Mouse (Mus musculus): Measurements from ENCODE around the gene Tle4. TPM values are rescaled to one million over a fixed set of nuclear protein-coding genes. Genes with fewer than 3 reads are reported as not detected.

Gene Tle4
- total RNA-seq, 2 experiments from 2014 or later, result 9.8 to 11.8 TPM

DNA sequence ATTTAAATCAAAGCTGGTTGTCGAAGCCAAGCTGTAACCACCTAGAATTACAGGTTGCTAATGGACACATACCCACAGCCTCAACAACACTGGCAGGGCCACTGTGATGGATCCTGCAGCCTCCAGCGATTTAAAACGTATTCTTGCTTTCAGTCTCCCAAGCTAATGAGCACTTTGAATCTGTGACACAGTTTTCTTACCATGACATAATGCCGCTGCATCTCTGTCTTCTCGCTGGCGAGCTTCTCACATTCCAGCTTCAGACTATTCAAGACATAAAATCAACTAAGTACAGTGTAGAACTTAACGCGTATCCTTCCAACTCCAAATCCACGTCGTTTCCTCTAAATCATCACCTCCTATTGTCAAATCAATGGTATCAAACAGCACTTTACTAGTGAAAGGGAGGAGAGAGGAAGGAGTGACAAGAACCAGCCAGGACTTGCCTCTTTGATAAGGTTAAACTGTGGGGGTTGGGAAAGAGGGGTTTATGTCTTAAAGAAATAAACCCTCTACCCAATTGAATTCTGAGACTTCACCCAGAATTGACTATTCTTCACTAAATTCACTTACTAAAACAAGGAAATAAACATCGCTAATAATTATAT, 2.4 kb downstream of the Tle4 start:
- intact Hi-C loops (cut with DNase I), result loop anchor here (5.0 kb wide), 1 partner anchor 43 kb away; no protein-coding TSS in a partner anchor
- no peak for DNase-seq

DNA sequence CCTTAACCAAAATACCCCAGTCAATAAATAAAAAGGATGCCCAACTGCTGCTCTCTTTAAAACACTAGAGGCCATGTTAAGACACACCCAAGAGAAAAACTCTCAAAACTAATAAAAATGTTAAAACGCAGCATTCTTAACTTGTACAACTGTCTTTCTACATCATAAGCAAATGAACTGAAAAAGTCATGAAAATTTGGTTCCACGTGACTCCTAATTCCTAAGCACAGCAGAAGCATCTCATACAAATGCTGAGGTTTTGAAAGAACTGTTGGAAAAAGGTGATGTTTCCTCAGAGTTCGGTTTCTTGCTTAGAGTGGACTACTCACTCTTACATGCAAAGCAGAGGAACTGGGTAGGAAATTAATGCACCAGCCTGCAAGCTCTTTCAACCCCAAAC, 3.3 kb downstream of the Tle4 start:
- intact Hi-C loops (cut with DNase I), result no loop called here
- DNase-seq, result no peak

- DNase-seq, result no peak
- intact Hi-C loops (cut with DNase I), result no loop called here
Measured at GRCm38 (mm10) chr19:14591809-14592535, 5.9 kb downstream of the Tle4 start.

- intact Hi-C loops (cut with DNase I), result no loop called here
- no peak for DNase-seq
Measured at GRCm38 (mm10) chr19:14590154-14590553, 7.7 kb downstream of the Tle4 start.

- DNase-seq, result no peak
- intact Hi-C loops (cut with DNase I), result loop anchor here (5.0 kb wide), 1 partner anchor 81 kb away; no protein-coding TSS in a partner anchor
Measured at GRCm38 (mm10) chr19:14588221-14589123, 9.4 kb downstream of the Tle4 start.

GRCm38 (mm10) chr19:14586171-14586570, 11.7 kb downstream of the Tle4 start:
- intact Hi-C loops (cut with DNase I), result loop anchor here (5.0 kb wide), 1 partner anchor 79 kb away; no protein-coding TSS in a partner anchor
- DNase-seq, result peak in 1 of 2 experiments; percentile 16

DNA sequence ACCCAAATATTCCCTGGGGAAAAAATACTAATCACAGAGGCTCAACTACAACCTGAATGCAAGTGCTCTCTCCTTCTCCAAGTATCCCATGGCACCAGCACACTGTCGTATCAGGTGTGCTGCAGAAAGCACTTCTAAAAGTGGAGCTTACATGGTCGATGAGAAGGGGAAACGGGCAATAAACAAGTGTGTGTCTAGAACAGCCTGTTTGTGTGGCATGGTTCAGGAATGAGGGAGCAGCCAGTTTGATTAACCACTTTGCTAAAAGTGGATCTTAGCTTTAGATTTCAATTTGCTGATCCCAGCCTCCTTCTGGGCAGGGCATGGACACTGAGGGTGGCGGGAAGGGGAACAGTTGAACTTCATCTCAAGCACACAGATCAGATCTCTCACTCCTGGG, 12.1 kb downstream of the Tle4 start:
- no peak for DNase-seq

GRCm38 (mm10) chr19:14585235-14585634, 12.6 kb downstream of the Tle4 start:
- DNase-seq, result no peak
- intact Hi-C loops (cut with DNase I), result loop anchor here (5.0 kb wide), 1 partner anchor 78 kb away; no protein-coding TSS in a partner anchor

More for the DNA sequence above, 12.1 kb downstream of the Tle4 start:
- intact Hi-C loops (cut with DNase I), result loop anchor here (5.0 kb wide), 1 partner anchor 78 kb away; no protein-coding TSS in a partner anchor

- intact Hi-C loops (cut with DNase I), result no loop called here
Measured at GRCm38 (mm10) chr19:14578698-14579097, 19.2 kb downstream of the Tle4 start.

GRCm38 (mm10) chr19:14578016-14578415, 19.8 kb downstream of the Tle4 start:
- intact Hi-C loops (cut with DNase I), result no loop called here
- DNase-seq, result no peak

More at GRCm38 (mm10) chr19:14578698-14579097, 19.2 kb downstream of the Tle4 start:
- no peak for DNase-seq

- intact Hi-C loops (cut with DNase I), result no loop called here
Measured at GRCm38 (mm10) chr19:14576311-14576710, 21.5 kb downstream of the Tle4 start.

GRCm38 (mm10) chr19:14568879-14569278, 29.0 kb downstream of the Tle4 start:
- intact Hi-C loops (cut with DNase I), result no loop called here
- no peak for DNase-seq

More at GRCm38 (mm10) chr19:14576311-14576710, 21.5 kb downstream of the Tle4 start:
- no peak for DNase-seq

DNA sequence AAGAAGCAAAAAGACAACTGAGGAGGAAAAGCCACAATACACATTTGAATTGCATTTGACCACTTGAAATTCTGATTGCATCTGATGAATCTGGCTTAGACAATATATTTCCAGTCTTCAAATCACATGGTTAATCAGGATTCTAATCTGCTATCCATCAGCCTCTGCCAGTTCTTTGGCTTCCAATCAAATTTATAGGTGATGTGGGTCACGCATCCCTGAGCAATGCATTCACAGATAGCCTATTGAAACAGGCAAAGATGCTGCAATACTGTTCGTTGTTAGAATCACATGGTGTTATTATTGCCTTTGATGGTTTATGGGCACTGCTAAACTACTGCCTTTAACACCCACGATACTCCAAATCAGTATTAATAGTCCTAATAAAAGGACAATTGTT, 30.8 kb downstream of the Tle4 start:
- intact Hi-C loops (cut with DNase I), result no loop called here
- no peak for DNase-seq

DNA sequence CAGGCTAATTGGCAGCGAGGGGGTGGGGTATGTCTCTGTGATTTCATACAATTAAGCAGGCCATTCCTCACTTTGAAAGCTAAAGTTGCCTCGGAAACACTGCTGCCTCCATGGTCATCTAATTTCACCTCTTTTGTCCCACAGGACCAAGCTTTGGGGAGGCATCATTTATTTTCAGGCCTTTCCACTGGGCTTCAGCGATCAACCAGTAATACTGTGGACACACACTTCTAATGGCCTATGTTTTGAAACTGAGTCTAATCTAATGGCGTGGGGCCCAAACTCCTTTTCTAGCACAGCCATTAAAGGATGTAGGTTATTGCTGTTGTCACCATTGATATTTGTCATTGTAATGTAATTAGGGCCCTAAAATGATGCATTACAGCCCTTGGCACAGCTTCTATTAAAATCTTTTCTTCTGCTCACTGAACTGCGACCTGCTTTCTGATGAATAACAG, 31.3 kb downstream of the Tle4 start:
- DNase-seq, result no peak
- intact Hi-C loops (cut with DNase I), result no loop called here

GRCm38 (mm10) chr19:14565424-14566069, 32.3 kb downstream of the Tle4 start:
- no peak for DNase-seq
- intact Hi-C loops (cut with DNase I), result no loop called here

GRCm38 (mm10) chr19:14563273-14563959, 34.4 kb downstream of the Tle4 start:
- DNase-seq, result no peak
- intact Hi-C loops (cut with DNase I), result no loop called here

DNA sequence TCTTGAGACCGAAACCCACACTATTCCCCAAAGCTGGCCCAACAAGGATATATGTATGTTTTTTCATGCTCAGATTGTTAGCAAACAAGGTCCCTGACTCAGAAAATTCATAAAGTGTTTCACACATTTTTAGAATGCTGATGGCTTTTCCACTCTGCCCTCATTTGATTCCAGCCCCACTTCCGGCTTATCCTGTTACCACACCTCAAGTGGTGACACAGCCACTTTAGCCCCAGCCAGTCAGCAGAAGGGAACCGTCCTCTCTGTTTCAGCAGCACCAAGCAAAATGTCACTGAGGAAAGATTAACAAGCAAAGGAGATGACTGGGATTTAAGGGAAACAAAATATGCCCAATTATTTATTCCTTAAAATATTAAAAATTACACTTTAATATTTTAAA, 50.0 kb downstream of the Tle4 start:
- intact Hi-C loops (cut with DNase I), result no loop called here

DNA sequence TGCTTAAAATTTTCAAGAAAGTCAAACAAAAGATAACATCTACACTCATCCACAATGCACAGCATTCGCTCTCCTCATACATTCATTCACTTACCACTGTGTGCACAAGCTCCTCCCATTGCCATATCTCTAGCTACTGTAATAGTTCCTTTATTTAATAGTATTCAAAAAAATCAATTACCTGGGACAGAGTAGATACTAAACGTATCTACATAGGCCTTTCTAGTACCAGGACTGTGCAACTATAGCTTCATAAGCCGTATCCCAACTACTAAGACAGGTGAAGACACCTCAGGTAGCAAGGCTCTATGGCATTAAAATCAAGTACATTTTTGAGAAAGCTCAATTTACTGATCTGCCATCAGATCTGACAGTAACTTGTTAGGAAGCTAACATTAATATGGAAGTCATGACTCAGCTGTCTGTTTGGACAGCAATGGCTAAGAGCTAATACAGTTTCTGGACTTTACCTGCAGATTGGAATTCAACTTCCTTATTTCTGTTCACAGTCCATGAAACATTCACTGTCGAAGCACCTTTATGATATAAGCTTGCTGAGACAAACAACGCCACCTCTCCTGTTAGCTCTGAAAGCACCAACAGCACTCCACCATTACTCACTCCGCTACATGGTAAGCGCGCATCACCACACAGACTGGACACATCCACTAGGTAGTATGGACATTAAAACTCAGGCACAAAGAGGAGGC, 50.6 kb downstream of the Tle4 start:
- DNase-seq, result no peak
- intact Hi-C loops (cut with DNase I), result no loop called here

More for the DNA sequence above, 50.0 kb downstream of the Tle4 start:
- no peak for DNase-seq

GRCm38 (mm10) chr19:14545485-14545884, 52.4 kb downstream of the Tle4 start:
- no peak for DNase-seq
- intact Hi-C loops (cut with DNase I), result no loop called here
